Mouse (Mus musculus) liver, adult 2 months (tissue): ENCODE measurements around the gene Churc1.

Source experiments
- CTCF ChIP-seq: fragments of 200-500 bp; IDR thresholded peaks from 2 replicates; pipeline ENCODE4 v1.5.1; 2011; ENCODE audit warnings: low read depth, low read length, control low read depth
- POLR2A ChIP-seq: fragments of 200-500 bp; IDR thresholded peaks from 2 replicates; pipeline ENCODE4 v1.6.1; 2011; ENCODE audit warnings: low read length, control low read depth; ENCODE audit not compliant: insufficient read depth; ENCODE audit errors: extremely low read depth

- TF ChIP-seq POLR2A: no peak
- peak; percentile 51 for TF ChIP-seq CTCF
Observed at GRCm38 (mm10) chr12:76752652-76753318, 12.6 kb upstream of the Churc1 start.
